Mouse (Mus musculus) B cell, adult (primary cell): ENCODE data around the gene Ferd3l. TPM values are rescaled to one million over a fixed set of nuclear protein-coding genes. Genes with fewer than 3 reads are reported as not detected.

ENCODE experiments used
- total RNA-seq: library from RNA; stranded (reverse); gene quantifications from 4 replicates; pipeline ENCODE4 v1.2.4, GENCODE M21; 2023; ENCODE audit not compliant: inconsistent age

Gene Ferd3l
- total RNA-seq: not detected in 4 replicates

DNA sequence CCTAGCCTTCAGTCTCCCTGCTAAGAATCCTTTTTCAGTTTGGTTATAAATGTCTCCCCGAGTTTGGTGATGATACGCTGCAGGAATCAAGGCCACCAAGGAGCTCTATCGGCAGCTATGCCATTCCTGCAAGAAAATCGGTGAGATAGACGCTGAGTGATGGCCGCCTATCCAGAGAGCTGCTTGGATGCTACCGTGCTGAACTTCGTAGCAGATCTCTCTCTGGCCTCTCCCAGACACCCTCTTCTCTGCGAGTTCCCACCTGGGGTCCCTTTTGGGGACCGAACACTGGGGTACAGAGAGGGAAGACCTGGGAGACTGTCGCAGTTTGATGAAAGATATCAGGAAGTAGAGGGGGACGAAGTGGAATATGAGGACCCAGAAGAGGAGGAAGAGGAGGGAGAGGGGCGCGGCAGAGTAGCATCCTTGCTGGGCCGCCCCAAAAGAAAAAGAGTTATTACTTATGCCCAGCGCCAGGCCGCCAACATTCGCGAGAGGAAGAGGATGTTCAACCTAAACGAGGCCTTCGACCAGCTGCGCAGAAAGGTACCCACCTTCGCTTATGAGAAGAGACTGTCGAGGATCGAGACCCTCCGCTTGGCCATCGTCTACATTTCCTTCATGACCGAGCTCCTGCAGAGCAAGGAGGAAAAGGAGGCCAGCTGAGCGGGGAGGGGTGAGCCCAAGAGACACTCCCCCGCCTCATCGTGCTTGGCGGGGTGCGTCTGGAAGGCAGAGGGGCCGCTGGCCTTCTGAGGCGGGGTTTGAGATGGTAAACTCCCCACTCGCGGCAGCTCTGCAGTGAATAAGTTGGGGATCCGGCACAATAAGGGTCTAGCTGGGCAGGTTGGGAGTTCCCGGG is at the start of gene Ferd3l:
Ferd3l (plus strand) TSS at position 95 of the 862 bp plus-strand sequence.

GRCm38 (mm10) chr12:33957400-33958240 is 29.4 kb downstream of the Ferd3l start, which contains the start of gene Twist1:
Twist1 (plus strand) TSS chr12:33957671.

Other genes with a start within 250 kb of the Ferd3l start
- not detected in 4 replicates for gene Twist1, start 29.2 kb downstream of the Ferd3l start, total RNA-seq